Mouse (Mus musculus) liver, embryonic 14.5 days (tissue): ENCODE measurements around the gene Strbp. TPM values are rescaled to one million over a fixed set of nuclear protein-coding genes. Genes with fewer than 3 reads are reported as not detected.

ENCODE experiments used
- ATAC-seq: fragments of 200-750 bp; cut with Nextera tagmentation; 2 replicates; pipeline ENCODE4 v1.8.0; 2017; ENCODE audit warnings: moderate number of reproducible peaks, mild to moderate bottlenecking, moderate library complexity; ENCODE audit not compliant: insufficient read depth
- DNase-seq, 3 experiments: peaks; one replicate each; pipeline ENCODE4 v3.0.0-alpha.2; 2012 to 2013; ENCODE audit warnings: low read depth in 3 of 3, low spot score in 3 of 3
- H3K27ac ChIP-seq: fragments of 300-500 bp; sonication (generic); 2 replicates; pipeline ENCODE4 v1.5.1; 2014; ENCODE audit warnings: moderate library complexity, mild to moderate bottlenecking, control low read depth, inconsistent platforms
- H3K27me3 ChIP-seq: fragments of 300-500 bp; sonication (generic); 2 replicates; pipeline ENCODE4 v1.6.1; 2014; ENCODE audit warnings: mild to moderate bottlenecking, low read length, moderate library complexity; ENCODE audit not compliant: control insufficient read depth, insufficient read depth
- H3K36me3 ChIP-seq: fragments of 300-500 bp; sonication (generic); replicated peaks from 2 replicates; pipeline ENCODE4 v1.6.1; 2014; ENCODE audit warnings: low read depth; ENCODE audit not compliant: control insufficient read depth, insufficient read depth
- H3K4me1 ChIP-seq, 2 experiments: fragments of 200-500 bp in 1 of 2; fragments of 300-500 bp in 1 of 2; sonication (generic) in 1 of 2; replicated peaks; 2 replicates each; pipeline ENCODE4 v1.6.1; 2012 to 2014; ENCODE audit warnings: antibody characterized with exemption in 1 of 2, inconsistent platforms in 1 of 2, low read length in 1 of 2; ENCODE audit not compliant: control insufficient read depth in 2 of 2, insufficient read depth in 2 of 2
- H3K4me2 ChIP-seq: fragments of 300-500 bp; sonication (generic); 2 replicates; pipeline ENCODE4 v1.6.1; 2014; ENCODE audit warnings: low read depth, mild to moderate bottlenecking, control low read depth, moderate library complexity
- H3K4me3 ChIP-seq, 2 experiments: fragments of 200-500 bp in 1 of 2; fragments of 300-500 bp in 1 of 2; sonication (generic) in 1 of 2; 2 replicates each; pipeline ENCODE4 v1.5.1; 2012 to 2014; ENCODE audit warnings: low read depth in 2 of 2, low read length in 2 of 2, mild to moderate bottlenecking in 2 of 2, control low read depth in 1 of 2, inconsistent platforms in 1 of 2, moderate library complexity in 1 of 2; ENCODE audit not compliant: insufficient read depth in 1 of 2
- H3K9ac ChIP-seq: fragments of 300-500 bp; sonication (generic); replicated peaks from 2 replicates; pipeline ENCODE4 v1.6.1; 2014; ENCODE audit warnings: mild to moderate bottlenecking, control low read depth, moderate library complexity
- H3K9me3 ChIP-seq: fragments of 300-500 bp; sonication (generic); 2 replicates; pipeline ENCODE4 v1.6.1; 2016; ENCODE audit warnings: low read length, mixed read lengths; ENCODE audit not compliant: control insufficient read depth
- CTCF ChIP-seq: IDR thresholded peaks from 2 replicates; pipeline ENCODE4 v1.5.1; 2016; ENCODE audit warnings: antibody characterized with exemption, low read depth, control low read depth
- EP300 ChIP-seq: IDR thresholded peaks from 2 replicates; pipeline ENCODE4 v1.6.1; 2016; ENCODE audit warnings: antibody characterized with exemption, low read depth
- WGBS: fragments of 180-500 bp; shearing (Covaris S2); extraction: QIAGEN DNeasy Blood & Tissue Kit; methylation state at CpG from one replicate; pipeline ENCODE4 v1.1.7; 2014; ENCODE audit not compliant: insufficient replicate concordance; 5-methylcytosine and 5-hydroxymethylcytosine counted together
- polyA plus RNA-seq, 2 experiments: library from polyadenylated mRNA; depleted of rRNA in 1 of 2; stranded (reverse) in 1 of 2; unstranded in 1 of 2; fragments of >200 nt; fragmentation: Nextera tagmentation in 1 of 2; extraction: Ambion mirVana in 1 of 2; gene quantifications; 2 replicates each; pipeline versions ENCODE4 v1.2.1 to v1.2.3; 2012 to 2014

Gene Strbp
- 3.1 and 8.3 TPM in 2 replicates for polyA plus RNA-seq (2012; rRNA removed)
- polyA plus RNA-seq (2014; fragmentation: Nextera tagmentation; extraction: Ambion mirVana): 16.4 and 18.7 TPM in 2 replicates

DNA sequence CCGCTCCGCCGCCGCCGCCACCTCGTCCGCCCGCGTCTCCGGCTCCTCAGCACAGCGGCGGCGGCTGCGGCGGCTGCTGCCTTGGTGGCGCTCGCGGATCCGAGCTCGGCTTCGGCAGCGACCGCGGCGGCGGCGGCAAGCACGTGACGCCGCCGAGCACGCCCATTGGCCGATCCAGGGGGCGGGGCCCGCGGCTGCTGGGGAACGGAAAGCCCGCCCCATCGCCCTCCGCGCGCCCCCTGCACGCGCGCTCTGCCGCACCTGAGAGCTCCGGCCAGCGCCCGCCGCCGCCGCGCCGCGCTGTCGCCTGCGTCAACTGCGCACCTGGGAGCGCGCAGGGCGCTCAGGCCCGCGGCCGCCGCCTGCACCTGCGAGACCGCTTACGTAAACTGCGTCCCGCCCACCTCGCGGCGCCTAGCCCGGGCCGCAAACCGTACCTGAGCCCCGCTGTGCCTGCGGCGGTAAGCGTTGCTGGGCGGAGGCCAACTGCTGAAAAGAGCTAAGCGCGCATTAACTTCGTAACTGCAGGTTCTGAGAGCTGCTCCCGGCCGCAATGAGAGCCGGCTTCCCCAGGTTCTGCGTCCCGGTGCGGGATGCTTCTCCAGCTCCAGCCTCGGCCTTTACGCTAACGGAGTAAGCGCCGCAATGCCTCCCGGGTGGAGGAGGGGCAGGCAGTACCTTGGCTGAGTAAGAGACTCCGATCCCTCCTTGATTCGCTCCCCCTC is at the start of gene Strbp:
Gene Strbp, minus strand, starts transcription at position 630 of the 725 bp plus-strand sequence.
- WGBS: under 1% methylated on average over 78 of the region's 98 CpGs
- H3K4me3 ChIP-seq: peak within 1 kb of the TSS; percentile 67 to 83
- H3K4me2 ChIP-seq: peak within 1 kb of the TSS; percentile 77
- peaks cover 8% of the 10 kb centered on the region for H3K27me3 ChIP-seq
- peak within 1 kb of the TSS; percentile 85 for H3K9ac ChIP-seq
- H3K36me3 ChIP-seq: no peaks in the 10 kb centered on the region
- no peak for TF ChIP-seq CTCF
- no peak for TF ChIP-seq EP300
- H3K27ac ChIP-seq: peak within 1 kb of the TSS; percentile 12; the same call in 1 of the 2 replicates
- DNase-seq (peak; percentile 82 to 83 (median 83)), ATAC-seq (peak; percentile 93)
- peaks cover 5 to 12% of the 10 kb centered on the region in 2 experiments for H3K4me1 ChIP-seq
- H3K9me3 ChIP-seq: no peaks in the 10 kb centered on the region

DNA sequence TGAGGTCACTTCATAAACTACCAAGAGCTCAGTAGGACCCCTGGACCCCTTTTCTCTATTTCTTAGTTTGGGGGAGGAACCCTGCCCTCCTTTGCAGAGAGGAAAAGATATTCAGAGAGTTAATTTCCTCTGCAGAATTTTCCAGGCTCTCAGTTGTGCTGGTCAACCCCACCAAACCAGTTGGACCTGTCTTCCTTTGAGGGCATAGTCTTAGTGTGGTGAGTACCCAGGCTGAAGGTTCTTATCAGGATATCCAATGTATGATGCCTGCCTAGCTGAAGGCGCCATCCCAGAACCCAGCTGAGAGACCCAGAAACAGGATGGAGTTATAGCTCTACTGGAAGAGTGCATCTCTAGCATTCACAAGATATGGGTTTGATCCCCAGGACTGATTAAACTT is 47.5 kb upstream of the Strbp start:
- H3K4me1 ChIP-seq: no peaks in the 10 kb centered on the region
- no peak for TF ChIP-seq CTCF
- TF ChIP-seq EP300: no peak
- no peaks in the 10 kb centered on the region for H3K36me3 ChIP-seq
- no peak overlapping the region for H3K9ac ChIP-seq
- H3K27me3 ChIP-seq: no peaks in the 10 kb centered on the region
- DNase-seq (no peak), ATAC-seq (no peak)
- H3K4me2 ChIP-seq: no peak overlapping the region
- 79% methylated on average over 1 of the region's 1 CpGs for WGBS
- no peak overlapping the region for H3K27ac ChIP-seq
- no peaks in the 10 kb centered on the region for H3K9me3 ChIP-seq
- no peak overlapping the region for H3K4me3 ChIP-seq

GRCm38 (mm10) chr2:37749323-37749722 is 45.7 kb upstream of the Strbp start:
- H3K4me2 ChIP-seq: no peak overlapping the region
- TF ChIP-seq CTCF (no peak), EP300 (no peak)
- H3K4me3 ChIP-seq: no peak overlapping the region
- H3K9ac ChIP-seq: no peak overlapping the region
- no peaks in the 10 kb centered on the region for H3K4me1 ChIP-seq
- H3K27me3 ChIP-seq: no peaks in the 10 kb centered on the region
- ATAC-seq (no peak), DNase-seq (no peak)
- H3K27ac ChIP-seq: no peak overlapping the region
- no peaks in the 10 kb centered on the region for H3K9me3 ChIP-seq
- H3K36me3 ChIP-seq: no peaks in the 10 kb centered on the region
- WGBS: 39% methylated on average over 6 of the region's 6 CpGs

GRCm38 (mm10) chr2:37748442-37749066 is 44.9 kb upstream of the Strbp start:
- Histone ChIP-seq H3K4me2 (no peak overlapping the region), H3K36me3 (no peaks in the 10 kb centered on the region), H3K4me3 (no peak overlapping the region), H3K9ac (no peak overlapping the region), H3K4me1 (no peaks in the 10 kb centered on the region), H3K9me3 (no peaks in the 10 kb centered on the region), H3K27me3 (no peaks in the 10 kb centered on the region), H3K27ac (no peak overlapping the region)
- ATAC-seq: no peak
- WGBS: 55% methylated on average over 10 of the region's 10 CpGs
- no peak for DNase-seq
- TF ChIP-seq EP300 (no peak), CTCF (no peak)

DNA sequence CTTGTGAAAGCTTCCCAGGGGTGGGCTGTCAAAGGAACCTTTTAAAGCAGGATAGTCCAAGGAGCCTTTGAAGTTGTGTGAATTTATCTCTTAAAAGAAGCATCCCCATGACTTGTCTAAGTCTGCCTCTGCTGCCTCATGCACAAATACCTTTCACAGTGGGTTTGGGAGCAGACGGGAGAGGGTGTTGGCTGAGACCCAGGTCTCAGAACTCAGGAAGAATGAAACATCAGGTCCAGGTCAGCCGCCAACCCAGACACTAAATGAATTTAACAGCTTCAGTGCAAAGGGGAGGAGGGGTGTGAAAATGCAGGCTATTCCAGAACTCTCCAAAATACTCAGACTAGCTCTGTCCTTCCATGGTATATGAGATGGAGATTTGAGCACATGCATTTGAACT is 44.2 kb upstream of the Strbp start:
- H3K27ac ChIP-seq: no peak overlapping the region
- 48% methylated on average over 2 of the region's 2 CpGs for WGBS
- no peak overlapping the region for H3K9ac ChIP-seq
- no peak for TF ChIP-seq EP300
- no peak for TF ChIP-seq CTCF
- DNase-seq (no peak), ATAC-seq (no peak)
- H3K9me3 ChIP-seq: no peaks in the 10 kb centered on the region
- no peak overlapping the region for H3K4me2 ChIP-seq
- H3K4me1 ChIP-seq: no peaks in the 10 kb centered on the region
- H3K4me3 ChIP-seq: no peak overlapping the region
- H3K27me3 ChIP-seq: no peaks in the 10 kb centered on the region
- no peaks in the 10 kb centered on the region for H3K36me3 ChIP-seq
